Mouse (Mus musculus): ENCODE measurements at regions not wholly inside any gene's neighbourhood (a gene's known extent, or its start where the extent isn't known, plus 50 kb on each side); places are given as distances from the start of the nearest gene placed in this dataset.

- no peak for DNase-seq (ENCODE audit: extremely low spot score)
Observed at GRCm38 (mm10) chr13:98438206-98438605, 53.6 kb downstream of the Gm10320 start.

- no peak for DNase-seq (ENCODE audit: extremely low spot score)
Observed at GRCm38 (mm10) chr13:98436961-98437360, 54.8 kb downstream of the Gm10320 start.

GRCm38 (mm10) chr13:98435245-98435975 is 56.4 kb downstream of the Gm10320 start:
- DNase-seq (ENCODE audit: extremely low spot score) = no peak

- peak; percentile 48 for DNase-seq (ENCODE audit: extremely low spot score)
Observed at GRCm38 (mm10) chr13:98429851-98430250, 62.0 kb downstream of the Gm10320 start.

- DNase-seq (ENCODE audit: extremely low spot score) = peak; percentile 39
Observed at GRCm38 (mm10) chr13:98427660-98428059, 64.1 kb downstream of the Gm10320 start.

GRCm38 (mm10) chr13:98425026-98425425 is 66.8 kb downstream of the Gm10320 start:
- no peak for DNase-seq (ENCODE audit: extremely low spot score)

GRCm38 (mm10) chr13:98424000-98424399 is 67.8 kb downstream of the Gm10320 start:
- DNase-seq (ENCODE audit: extremely low spot score) = no peak

GRCm38 (mm10) chr13:98420419-98421043 is 66.5 kb downstream of the Foxd1 start:
- DNase-seq (ENCODE audit: extremely low spot score) = no peak

GRCm38 (mm10) chr13:98417736-98418135 is 63.7 kb downstream of the Foxd1 start:
- no peak for DNase-seq (ENCODE audit: extremely low spot score)

- no peak for DNase-seq (ENCODE audit: extremely low spot score)
Observed at GRCm38 (mm10) chr13:98416457-98416856, 62.4 kb downstream of the Foxd1 start.

- no peak for DNase-seq (ENCODE audit: extremely low spot score)
Observed at GRCm38 (mm10) chr13:98414851-98415250, 60.8 kb downstream of the Foxd1 start.

- DNase-seq (ENCODE audit: extremely low spot score) = no peak
Observed at GRCm38 (mm10) chr13:98413233-98413632, 59.2 kb downstream of the Foxd1 start.

All from embryo, embryonic 9.5 days (tissue).